Mouse (Mus musculus): Measurements from ENCODE around the gene Casp7. TPM values are rescaled to one million over a fixed set of nuclear protein-coding genes. Genes with fewer than 3 reads are reported as not detected.
"Not testable (repeated sequence)": the region's sequence is repeated elsewhere in the genome, so short reads cannot be mapped to it uniquely, and the experiment has no call there.

Casp7 gene
- polyA plus RNA-seq (2014; fragmentation: Nextera tagmentation; extraction: Ambion mirVana) = 18.3 and 18.5 TPM in 2 replicates

DNA sequence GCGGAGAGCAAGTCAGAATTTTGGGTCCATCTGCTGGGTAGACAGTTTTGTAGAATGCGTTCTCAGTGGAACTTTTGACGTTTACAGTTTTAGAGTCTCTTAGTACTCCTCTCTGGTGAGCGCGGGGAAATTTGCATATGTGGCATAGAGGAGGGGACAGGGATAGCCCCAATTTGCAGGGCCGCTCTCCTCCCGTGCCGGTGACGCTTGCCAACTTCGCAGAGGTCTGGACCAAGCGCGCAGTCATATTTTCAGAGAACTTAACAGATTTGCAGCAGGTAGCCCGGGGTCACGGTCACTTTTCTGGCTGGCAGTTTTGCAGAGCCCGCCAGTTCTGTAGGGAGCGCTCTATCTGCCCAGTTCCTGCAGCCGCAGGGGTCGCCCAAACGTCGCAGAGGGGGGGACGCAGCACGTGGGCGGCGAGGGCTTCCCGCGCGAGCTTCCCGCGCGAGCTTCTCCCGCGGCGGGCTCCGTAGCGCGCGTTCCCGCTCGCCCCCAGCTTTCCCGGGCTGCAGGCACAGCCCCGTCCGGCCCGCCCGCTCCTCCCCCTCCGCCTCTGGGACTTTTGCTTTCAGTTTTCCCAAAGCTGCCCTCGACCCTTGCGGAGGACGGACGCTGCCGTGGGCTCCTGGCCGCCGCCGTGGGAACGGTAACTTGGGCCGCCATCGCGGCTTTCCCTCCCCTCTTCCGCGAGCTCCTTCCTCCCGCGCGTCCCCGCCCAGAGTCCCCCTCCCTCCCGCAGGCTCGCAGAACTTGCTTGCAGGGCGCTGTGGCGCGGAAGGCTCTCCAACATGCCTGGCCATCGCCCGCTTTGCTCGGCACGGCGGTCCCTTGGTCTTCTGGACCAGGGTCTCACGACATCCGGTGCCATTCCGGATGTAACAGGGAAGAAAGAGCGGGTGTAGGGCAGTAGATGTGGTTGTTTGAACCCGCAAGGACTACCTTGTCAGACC, at the start of gene Casp7:
TSS of gene Casp7 (plus strand) at position 461 of the 953 bp plus-strand sequence.
- ATAC-seq (ENCODE audit: insufficient read depth, low FRiP score, low TSS enrichment) (peak; percentile 58), DNase-seq (ENCODE audit: low spot score) (peak; percentile 76)
- Histone ChIP-seq H3K36me3 (ENCODE audit: control insufficient read depth, insufficient read depth, low read length) (no peaks in the 10 kb centered on the region), H3K27me3 (ENCODE audit: control insufficient read depth, insufficient read depth, low read length) (peaks cover 6% of the 10 kb centered on the region), H3K9me3 (ENCODE audit: control insufficient read depth, low read length) (no peaks in the 10 kb centered on the region), H3K4me1 (ENCODE audit: control insufficient read depth, insufficient read depth, low read length) (0 out of 2 replicates have a peak, but pooled peaks cover 7% of the 10 kb centered on the region), H3K4me3 (ENCODE audit: low read depth, low read length) (peak within 1 kb of the TSS; percentile 60), H3K27ac (ENCODE audit: low read depth, low read length) (no peak within 1 kb of the TSS), H3K9ac (ENCODE audit: low read length) (peak within 1 kb of the TSS; percentile 73), H3K4me2 (ENCODE audit: low read depth) (peak within 1 kb of the TSS; percentile 95)
- WGBS = under 1% methylated on average over 66 of the region's 78 CpGs

DNA sequence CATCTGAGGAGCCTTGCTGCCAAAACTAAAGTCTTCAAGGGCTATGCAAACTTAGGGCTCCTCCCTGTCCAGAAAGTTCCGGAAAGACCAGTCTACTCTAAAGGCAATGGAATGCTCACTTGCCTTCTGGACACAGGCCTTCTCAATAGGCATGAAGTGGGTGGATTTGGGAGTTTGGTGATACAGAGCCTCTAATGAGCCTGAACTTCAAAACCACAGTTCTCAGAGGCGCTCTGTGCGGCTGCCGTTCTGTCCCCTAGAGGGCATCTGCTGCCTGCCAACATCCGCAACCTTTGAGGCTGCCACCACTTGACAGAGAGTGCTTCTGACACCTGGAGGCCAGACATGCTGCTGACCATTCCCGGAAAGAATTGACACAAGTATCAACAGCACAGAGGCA, 47.6 kb upstream of the Casp7 start:
- Histone ChIP-seq H3K9ac (ENCODE audit: low read length) (no peak overlapping the region), H3K27me3 (ENCODE audit: control insufficient read depth, insufficient read depth, low read length) (no peaks in the 10 kb centered on the region), H3K36me3 (ENCODE audit: control insufficient read depth, insufficient read depth, low read length) (no peaks in the 10 kb centered on the region), H3K9me3 (ENCODE audit: control insufficient read depth, low read length) (no peaks in the 10 kb centered on the region), H3K4me2 (ENCODE audit: low read depth) (no peak overlapping the region), H3K4me1 (ENCODE audit: control insufficient read depth, insufficient read depth, low read length) (peaks cover 2% of the 10 kb centered on the region; the same call in 1 of the 2 replicates), H3K27ac (ENCODE audit: low read depth, low read length) (no peak overlapping the region), H3K4me3 (ENCODE audit: low read depth, low read length) (no peak overlapping the region)
- WGBS = 44% methylated on average over 6 of the region's 6 CpGs
- DNase-seq (ENCODE audit: low spot score) (no peak), ATAC-seq (ENCODE audit: insufficient read depth, low FRiP score, low TSS enrichment) (no peak)

- Histone ChIP-seq H3K9me3 (ENCODE audit: control insufficient read depth, low read length) (no peaks in the 10 kb centered on the region), H3K4me3 (ENCODE audit: low read depth, low read length) (no peak overlapping the region), H3K27ac (ENCODE audit: low read depth, low read length) (no peak overlapping the region), H3K9ac (ENCODE audit: low read length) (no peak overlapping the region), H3K27me3 (ENCODE audit: control insufficient read depth, insufficient read depth, low read length) (no peaks in the 10 kb centered on the region), H3K4me2 (ENCODE audit: low read depth) (no peak overlapping the region), H3K4me1 (ENCODE audit: control insufficient read depth, insufficient read depth, low read length) (no peaks in the 10 kb centered on the region), H3K36me3 (ENCODE audit: control insufficient read depth, insufficient read depth, low read length) (no peaks in the 10 kb centered on the region)
- no peak for ATAC-seq (ENCODE audit: insufficient read depth, low FRiP score, low TSS enrichment)
- WGBS = 85% methylated on average over 10 of the region's 10 CpGs
- DNase-seq (ENCODE audit: low spot score) = no peak
These were observed 43.2 kb upstream of the Casp7 start for GRCm38 (mm10) chr19:56353689-56354088.

GRCm38 (mm10) chr19:56355201-56355600, 41.7 kb upstream of the Casp7 start:
- Histone ChIP-seq H3K27ac (ENCODE audit: low read depth, low read length) (no peak overlapping the region), H3K9me3 (ENCODE audit: control insufficient read depth, low read length) (no peaks in the 10 kb centered on the region), H3K27me3 (ENCODE audit: control insufficient read depth, insufficient read depth, low read length) (no peaks in the 10 kb centered on the region), H3K4me1 (ENCODE audit: control insufficient read depth, insufficient read depth, low read length) (no peaks in the 10 kb centered on the region), H3K4me3 (ENCODE audit: low read depth, low read length) (no peak overlapping the region), H3K36me3 (ENCODE audit: control insufficient read depth, insufficient read depth, low read length) (no peaks in the 10 kb centered on the region), H3K4me2 (ENCODE audit: low read depth) (no peak overlapping the region), H3K9ac (ENCODE audit: low read length) (no peak overlapping the region)
- WGBS = 88% methylated on average over 12 of the region's 12 CpGs
- ATAC-seq (ENCODE audit: insufficient read depth, low FRiP score, low TSS enrichment) (no peak), DNase-seq (ENCODE audit: low spot score) (no peak)

GRCm38 (mm10) chr19:56356480-56357373, 40.2 kb upstream of the Casp7 start:
- H3K9me3 ChIP-seq (ENCODE audit: control insufficient read depth, low read length) = no peaks in the 10 kb centered on the region
- no peak overlapping the region for H3K4me2 ChIP-seq (ENCODE audit: low read depth)
- 48% methylated on average over 17 of the region's 17 CpGs for WGBS
- no peak overlapping the region for H3K9ac ChIP-seq (ENCODE audit: low read length)
- H3K27me3 ChIP-seq (ENCODE audit: control insufficient read depth, insufficient read depth, low read length) = no peaks in the 10 kb centered on the region
- no peak overlapping the region for H3K4me3 ChIP-seq (ENCODE audit: low read depth, low read length)
- H3K36me3 ChIP-seq (ENCODE audit: control insufficient read depth, insufficient read depth, low read length) = no peaks in the 10 kb centered on the region
- H3K27ac ChIP-seq (ENCODE audit: low read depth, low read length) = no peak overlapping the region
- no peaks in the 10 kb centered on the region for H3K4me1 ChIP-seq (ENCODE audit: control insufficient read depth, insufficient read depth, low read length)
- ATAC-seq (ENCODE audit: insufficient read depth, low FRiP score, low TSS enrichment) = no peak
- DNase-seq (ENCODE audit: low spot score) = peak; percentile 65

DNA sequence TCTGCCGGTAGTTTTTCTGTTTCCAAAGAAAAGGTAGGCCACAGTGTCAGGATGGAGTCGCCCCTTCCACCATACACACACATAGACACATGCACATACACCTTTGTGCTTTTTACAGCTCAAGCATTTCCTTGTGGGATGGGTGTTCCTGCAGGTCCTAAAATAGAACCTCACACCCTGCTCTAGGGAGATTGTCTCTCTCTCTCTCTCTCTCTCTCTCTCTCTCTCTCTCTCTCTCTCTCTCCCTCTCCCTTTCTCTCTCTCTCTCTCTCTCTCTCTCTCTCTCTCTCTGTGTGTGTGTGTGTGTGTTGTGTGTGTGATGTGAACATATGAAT, 39.6 kb upstream of the Casp7 start:
- not testable (repeated sequence) for DNase-seq (ENCODE audit: low spot score); H3K4me2 ChIP-seq (ENCODE audit: low read depth); H3K4me1 ChIP-seq (ENCODE audit: control insufficient read depth, insufficient read depth, low read length); H3K27me3 ChIP-seq (ENCODE audit: control insufficient read depth, insufficient read depth, low read length); H3K36me3 ChIP-seq (ENCODE audit: control insufficient read depth, insufficient read depth, low read length); H3K4me3 ChIP-seq (ENCODE audit: low read depth, low read length); H3K27ac ChIP-seq (ENCODE audit: low read depth, low read length); ATAC-seq (ENCODE audit: insufficient read depth, low FRiP score, low TSS enrichment); H3K9me3 ChIP-seq (ENCODE audit: control insufficient read depth, low read length); H3K9ac ChIP-seq (ENCODE audit: low read length)
- WGBS = 89% methylated on average over 2 of the region's 2 CpGs

DNA sequence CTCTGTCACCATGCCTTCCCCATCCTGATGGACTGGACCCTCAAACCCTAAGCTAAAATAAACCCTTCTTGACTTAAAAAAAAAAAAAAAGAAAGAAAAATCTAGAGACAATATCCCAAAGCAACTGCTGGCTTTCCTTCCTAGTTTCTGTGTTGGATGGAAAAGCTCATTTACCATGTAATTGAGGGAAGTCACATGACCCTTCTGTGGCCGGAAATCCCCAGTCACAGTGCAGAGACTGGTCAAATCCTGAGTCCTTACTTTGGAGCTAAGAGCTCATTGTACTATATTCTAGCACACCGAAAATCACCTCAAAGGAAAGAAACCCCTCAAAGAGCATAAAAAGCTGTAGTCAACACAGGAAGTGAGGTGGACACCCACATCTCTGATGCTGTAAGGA, 38.0 kb upstream of the Casp7 start:
- H3K9me3 ChIP-seq (ENCODE audit: control insufficient read depth, low read length) = no peaks in the 10 kb centered on the region
- no peak for ATAC-seq (ENCODE audit: insufficient read depth, low FRiP score, low TSS enrichment)
- no peak overlapping the region for H3K4me2 ChIP-seq (ENCODE audit: low read depth)
- H3K9ac ChIP-seq (ENCODE audit: low read length) = no peak overlapping the region
- H3K27me3 ChIP-seq (ENCODE audit: control insufficient read depth, insufficient read depth, low read length) = no peaks in the 10 kb centered on the region
- WGBS = 79% methylated on average over 2 of the region's 2 CpGs
- H3K27ac ChIP-seq (ENCODE audit: low read depth, low read length) = no peak overlapping the region
- no peak overlapping the region for H3K4me3 ChIP-seq (ENCODE audit: low read depth, low read length)
- H3K4me1 ChIP-seq (ENCODE audit: control insufficient read depth, insufficient read depth, low read length) = no peaks in the 10 kb centered on the region
- no peak for DNase-seq (ENCODE audit: low spot score)
- H3K36me3 ChIP-seq (ENCODE audit: control insufficient read depth, insufficient read depth, low read length) = no peaks in the 10 kb centered on the region

DNA sequence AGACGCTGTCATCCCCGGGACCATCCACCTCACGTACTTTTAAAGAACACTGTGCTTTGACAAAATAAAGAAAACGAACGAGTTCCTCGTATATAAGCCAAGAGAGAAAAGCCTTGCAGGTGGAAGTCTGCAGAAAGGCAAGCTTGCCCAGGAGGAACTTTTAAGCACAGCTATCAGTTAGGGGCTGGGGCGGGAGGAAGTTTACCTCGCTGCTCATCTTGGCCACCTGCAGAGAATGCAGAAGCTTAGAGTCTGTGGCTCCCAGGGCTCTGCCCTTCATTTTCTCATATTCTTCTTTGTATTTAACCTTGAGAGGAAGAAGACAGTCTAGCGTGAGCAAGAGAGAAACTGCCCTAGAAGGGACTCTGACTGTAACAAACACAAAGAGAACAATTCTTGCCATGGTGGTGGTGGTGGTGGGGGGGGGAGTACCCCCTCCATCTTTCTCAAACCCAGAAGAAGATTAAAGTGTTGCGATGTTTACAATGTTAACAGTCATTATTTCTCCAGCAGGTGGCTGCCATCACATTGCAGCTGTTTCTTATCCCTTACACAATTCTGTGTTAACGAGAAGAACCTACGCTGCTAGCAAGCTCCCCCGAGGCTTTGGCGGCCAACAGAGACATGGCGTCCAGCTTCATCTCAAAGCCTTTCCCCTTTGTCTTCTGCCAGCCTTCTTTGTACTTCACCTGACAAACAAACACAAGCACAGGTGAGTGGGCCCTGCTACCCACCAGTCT, 33.0 kb upstream of the Casp7 start:
- ATAC-seq (ENCODE audit: insufficient read depth, low FRiP score, low TSS enrichment) (no peak), DNase-seq (ENCODE audit: low spot score) (no peak)
- no peak overlapping the region for H3K4me2 ChIP-seq (ENCODE audit: low read depth)
- H3K27me3 ChIP-seq (ENCODE audit: control insufficient read depth, insufficient read depth, low read length) = no peaks in the 10 kb centered on the region
- H3K4me3 ChIP-seq (ENCODE audit: low read depth, low read length) = no peak overlapping the region
- no peak overlapping the region for H3K9ac ChIP-seq (ENCODE audit: low read length)
- no peaks in the 10 kb centered on the region for H3K9me3 ChIP-seq (ENCODE audit: control insufficient read depth, low read length)
- H3K36me3 ChIP-seq (ENCODE audit: control insufficient read depth, insufficient read depth, low read length) = no peaks in the 10 kb centered on the region
- 73% methylated on average over 15 of the region's 15 CpGs for WGBS
- H3K4me1 ChIP-seq (ENCODE audit: control insufficient read depth, insufficient read depth, low read length) = no peaks in the 10 kb centered on the region
- H3K27ac ChIP-seq (ENCODE audit: low read depth, low read length) = no peak overlapping the region
